Mouse (Mus musculus) heart, embryonic 11.5 days (tissue): ENCODE measurements at regions not wholly inside any gene's neighbourhood (a gene's known extent, or its start where the extent isn't known, plus 50 kb on each side); places are given as distances from the start of the nearest gene placed in this dataset.

Experiments
- ATAC-seq: fragments of 200-750 bp; cut with Nextera tagmentation; replicated peaks from 2 replicates; pipeline ENCODE4 v1.8.0; 2017; ENCODE audit warnings: moderate library complexity; ENCODE audit not compliant: insufficient number of reproducible peaks, low FRiP score, low TSS enrichment
- H3K27ac ChIP-seq: fragments of 300-500 bp; sonication (generic); 2 replicates; pipeline ENCODE4 v1.5.1; 2014; ENCODE audit warnings: mild to moderate bottlenecking, low read depth, low read length
- H3K27me3 ChIP-seq: fragments of 300-500 bp; sonication (generic); 2 replicates; pipeline ENCODE4 v1.6.1; 2014; ENCODE audit warnings: mild to moderate bottlenecking, low read length, mixed read lengths; ENCODE audit not compliant: control insufficient read depth, insufficient read depth
- H3K36me3 ChIP-seq: fragments of 300-500 bp; sonication (generic); 2 replicates; pipeline ENCODE4 v1.6.1; 2014; ENCODE audit warnings: mild to moderate bottlenecking, low read length, moderate library complexity, mixed read lengths; ENCODE audit not compliant: control insufficient read depth, insufficient read depth
- H3K4me1 ChIP-seq: fragments of 300-500 bp; sonication (generic); 2 replicates; pipeline ENCODE4 v1.6.1; 2014; ENCODE audit warnings: low read length; ENCODE audit not compliant: control insufficient read depth, insufficient read depth
- H3K4me2 ChIP-seq: fragments of 300-500 bp; sonication (generic); 2 replicates; pipeline ENCODE4 v1.6.1; 2014; ENCODE audit warnings: mild to moderate bottlenecking, moderate library complexity
- H3K4me3 ChIP-seq: fragments of 300-500 bp; sonication (generic); 2 replicates; pipeline ENCODE4 v1.5.1; 2014; ENCODE audit warnings: low read depth, low read length
- H3K9ac ChIP-seq: fragments of 300-500 bp; sonication (generic); 2 replicates; pipeline ENCODE4 v1.6.1; 2014; ENCODE audit warnings: mild to moderate bottlenecking, low read depth, low read length, moderate library complexity
- H3K9me3 ChIP-seq: fragments of 300-500 bp; sonication (generic); replicated peaks from 2 replicates; pipeline ENCODE4 v1.6.1; 2016; ENCODE audit warnings: low read length; ENCODE audit not compliant: control insufficient read depth
- WGBS: fragments of 180-500 bp; shearing (Covaris S2); extraction: QIAGEN DNeasy Blood & Tissue Kit; methylation state at CpG from one replicate; pipeline ENCODE4 v1.1.7; 2014; ENCODE audit not compliant: insufficient replicate concordance; 5-methylcytosine and 5-hydroxymethylcytosine counted together

GRCm38 (mm10) chr2:159307001-159307400, 512.4 kb downstream of the Dhx35 start:
- Histone ChIP-seq H3K9ac (no peak overlapping the region), H3K36me3 (no peaks in the 10 kb centered on the region), H3K4me1 (no peaks in the 10 kb centered on the region), H3K27me3 (no peaks in the 10 kb centered on the region), H3K4me3 (no peak overlapping the region), H3K27ac (no peak overlapping the region), H3K4me2 (no peak overlapping the region), H3K9me3 (no peaks in the 10 kb centered on the region)
- ATAC-seq = no peak
- WGBS = 72% methylated on average over 7 of the region's 7 CpGs

- no peak for ATAC-seq
Observed at GRCm38 (mm10) chr2:159334711-159335110, 540.1 kb downstream of the Dhx35 start.

GRCm38 (mm10) chr2:159336646-159337045, 542.0 kb downstream of the Dhx35 start:
- Histone ChIP-seq H3K4me2 (no peak overlapping the region), H3K27ac (no peak overlapping the region), H3K9me3 (no peaks in the 10 kb centered on the region), H3K4me3 (no peak overlapping the region), H3K36me3 (no peaks in the 10 kb centered on the region), H3K9ac (no peak overlapping the region), H3K27me3 (no peaks in the 10 kb centered on the region), H3K4me1 (no peaks in the 10 kb centered on the region)
- no peak for ATAC-seq
- 67% methylated on average over 2 of the region's 2 CpGs for WGBS

More at GRCm38 (mm10) chr2:159334711-159335110, 540.1 kb downstream of the Dhx35 start:
- Histone ChIP-seq H3K36me3 (no peaks in the 10 kb centered on the region), H3K4me3 (no peak overlapping the region), H3K4me2 (no peak overlapping the region), H3K27me3 (no peaks in the 10 kb centered on the region), H3K27ac (no peak overlapping the region), H3K9me3 (no peaks in the 10 kb centered on the region), H3K9ac (no peak overlapping the region), H3K4me1 (no peaks in the 10 kb centered on the region)
- WGBS = 47% methylated on average over 3 of the region's 3 CpGs

DNA sequence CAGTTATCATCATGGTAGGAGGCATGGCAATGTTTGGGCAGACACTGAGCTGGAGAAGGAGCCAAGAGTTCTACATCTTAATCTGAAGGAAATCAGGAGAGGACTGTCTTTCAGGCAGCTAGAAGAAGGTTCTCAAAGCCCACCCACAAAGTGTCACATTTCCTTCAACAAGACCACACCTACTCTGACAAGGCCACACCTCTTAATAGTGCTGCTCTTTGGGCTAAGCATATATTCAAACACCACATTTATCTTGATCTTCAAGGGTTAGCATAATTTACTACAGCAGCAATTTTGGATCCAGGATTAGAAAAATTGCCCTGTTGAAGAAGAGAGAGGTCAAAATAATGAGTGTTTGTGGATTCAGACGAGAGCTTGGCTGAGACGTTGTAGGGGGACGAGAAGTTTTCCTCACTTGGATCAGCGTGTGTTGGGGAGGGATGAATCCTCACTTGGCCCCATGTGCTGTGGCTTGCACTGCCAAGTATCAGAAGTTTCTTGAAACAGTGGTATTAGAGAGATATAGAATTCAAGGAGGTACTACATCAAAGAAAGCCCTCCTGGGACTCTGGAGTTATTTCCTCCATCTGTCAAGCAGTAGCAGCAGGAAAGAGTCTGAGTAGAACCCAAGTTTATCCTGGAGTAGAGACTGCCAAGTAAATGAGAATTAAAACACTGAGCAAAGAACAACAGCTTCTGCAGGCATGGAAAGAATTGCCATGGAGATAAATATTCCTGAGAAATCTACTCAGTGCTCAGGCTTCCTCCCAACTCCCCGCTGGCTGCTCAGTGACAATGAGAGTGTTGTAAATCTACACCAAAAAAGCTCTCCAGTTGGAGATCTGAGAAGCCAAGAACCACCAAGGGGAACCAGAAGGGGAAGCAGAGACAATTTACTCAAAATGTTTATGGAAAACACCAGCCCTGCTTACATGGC, 549.3 kb downstream of the Dhx35 start:
- Histone ChIP-seq H3K36me3 (no peaks in the 10 kb centered on the region), H3K4me1 (no peaks in the 10 kb centered on the region), H3K9ac (no peak overlapping the region), H3K27me3 (no peaks in the 10 kb centered on the region), H3K4me2 (no peak overlapping the region), H3K9me3 (no peaks in the 10 kb centered on the region), H3K4me3 (no peak overlapping the region), H3K27ac (no peak overlapping the region)
- no peak for ATAC-seq
- 67% methylated on average over 5 of the region's 5 CpGs for WGBS

- 46% methylated on average over 2 of the region's 2 CpGs for WGBS
- Histone ChIP-seq H3K9ac (no peak overlapping the region), H3K4me1 (no peaks in the 10 kb centered on the region), H3K27ac (no peak overlapping the region), H3K9me3 (no peaks in the 10 kb centered on the region), H3K4me2 (no peak overlapping the region), H3K4me3 (no peak overlapping the region), H3K36me3 (no peaks in the 10 kb centered on the region), H3K27me3 (no peaks in the 10 kb centered on the region)
- no peak for ATAC-seq
Observed at GRCm38 (mm10) chr2:159354247-159354646, 559.6 kb downstream of the Dhx35 start.

DNA sequence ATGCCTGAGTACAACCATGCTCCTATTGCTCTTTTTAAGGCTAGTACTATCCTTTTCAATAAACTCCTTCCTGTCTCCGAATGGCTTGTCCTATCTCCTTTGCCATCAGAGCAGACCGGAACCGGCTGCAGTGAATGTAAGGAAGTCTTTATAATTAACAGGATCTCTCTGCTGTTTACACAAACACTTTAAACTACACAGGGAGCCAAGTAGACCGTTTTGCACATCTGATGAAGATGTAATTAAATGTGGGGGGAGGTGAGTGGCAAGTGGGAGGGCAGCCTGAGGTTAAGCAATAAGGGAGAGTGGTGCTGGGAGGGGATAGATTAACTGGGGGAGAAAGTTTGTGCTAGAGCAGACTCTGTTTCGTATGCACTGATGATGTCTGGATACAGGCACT, 561.9 kb downstream of the Dhx35 start:
- 28% methylated on average over 5 of the region's 5 CpGs for WGBS

DNA sequence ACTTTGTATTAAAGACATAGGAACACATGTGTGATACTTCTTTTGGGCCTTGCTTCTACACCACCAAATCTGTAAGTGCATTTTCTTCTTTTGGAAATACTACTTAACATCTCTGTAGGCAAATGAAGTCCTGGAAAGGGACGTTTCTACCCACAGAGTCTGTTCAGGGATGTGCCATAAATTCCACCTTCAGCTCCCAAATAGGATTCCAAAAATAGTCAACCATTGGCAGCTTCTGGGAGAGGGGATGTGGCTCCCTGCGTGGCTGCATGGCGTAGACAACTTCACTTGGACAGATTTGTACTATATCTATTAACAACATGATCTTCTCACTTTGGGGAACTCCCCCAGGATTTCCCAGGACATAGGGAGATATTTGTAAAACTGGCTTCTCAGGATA, 566.8 kb downstream of the Dhx35 start:
- Histone ChIP-seq H3K36me3 (no peaks in the 10 kb centered on the region), H3K4me3 (no peak overlapping the region), H3K9me3 (no peaks in the 10 kb centered on the region), H3K27ac (no peak overlapping the region), H3K4me2 (no peak overlapping the region), H3K27me3 (no peaks in the 10 kb centered on the region), H3K4me1 (no peaks in the 10 kb centered on the region), H3K9ac (no peak overlapping the region)
- WGBS = 54% methylated on average over 3 of the region's 3 CpGs
- no peak for ATAC-seq

More for the DNA sequence above, 561.9 kb downstream of the Dhx35 start:
- H3K9ac ChIP-seq = no peak overlapping the region
- ATAC-seq = no peak
- no peak overlapping the region for H3K4me2 ChIP-seq
- H3K4me1 ChIP-seq = no peaks in the 10 kb centered on the region
- no peak overlapping the region for H3K27ac ChIP-seq
- H3K4me3 ChIP-seq = no peak overlapping the region
- no peaks in the 10 kb centered on the region for H3K36me3 ChIP-seq
- H3K27me3 ChIP-seq = no peaks in the 10 kb centered on the region
- no peaks in the 10 kb centered on the region for H3K9me3 ChIP-seq

DNA sequence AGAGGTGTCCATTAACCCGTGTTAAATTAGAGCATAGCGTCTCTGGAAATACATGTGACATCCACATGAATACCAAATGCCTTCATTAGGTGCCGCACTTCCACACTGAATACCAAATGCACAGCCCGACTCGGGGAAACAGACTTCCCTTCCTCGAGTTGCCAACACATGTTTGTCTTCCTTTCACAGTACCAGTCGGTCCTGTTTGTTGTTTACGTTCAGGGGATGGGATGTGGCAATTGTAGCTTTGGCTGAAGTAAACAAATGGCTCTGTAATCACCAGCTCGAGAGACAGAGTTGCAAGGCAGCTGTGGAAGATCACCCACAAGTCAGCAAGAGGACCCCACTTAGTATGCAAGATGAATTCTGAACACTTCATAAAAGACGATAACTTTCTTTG, 598.3 kb downstream of the Dhx35 start:
- ATAC-seq = no peak
- WGBS = 62% methylated on average over 10 of the region's 10 CpGs
- no peak overlapping the region for H3K27ac ChIP-seq
- no peaks in the 10 kb centered on the region for H3K4me1 ChIP-seq
- H3K9ac ChIP-seq = no peak overlapping the region
- no peak overlapping the region for H3K4me3 ChIP-seq
- no peaks in the 10 kb centered on the region for H3K36me3 ChIP-seq
- no peaks in the 10 kb centered on the region for H3K9me3 ChIP-seq
- no peaks in the 10 kb centered on the region for H3K27me3 ChIP-seq
- H3K4me2 ChIP-seq = no peak overlapping the region
